Mouse (Mus musculus) myocyte (in vitro differentiated cells): ENCODE results near the gene Fcho2.

Source experiments
- CEBPB ChIP-seq: IDR thresholded peaks from 2 replicates; pipeline ENCODE4 v1.6.1; 2011; ENCODE audit warnings: mild to moderate bottlenecking, moderate library complexity; ENCODE audit not compliant: poor library complexity, insufficient read depth, severe bottlenecking
- POLR2A ChIP-seq: IDR thresholded peaks from one replicate; pipeline ENCODE4 v1.6.1; 2011; ENCODE audit warnings: low read depth, mild to moderate bottlenecking, control low read depth, moderate library complexity; ENCODE audit not compliant: insufficient read length
- USF1 ChIP-seq: IDR thresholded peaks from one replicate; pipeline ENCODE4 v1.6.1; 2011; ENCODE audit warnings: low read depth, mild to moderate bottlenecking, control low read depth, moderate library complexity

DNA sequence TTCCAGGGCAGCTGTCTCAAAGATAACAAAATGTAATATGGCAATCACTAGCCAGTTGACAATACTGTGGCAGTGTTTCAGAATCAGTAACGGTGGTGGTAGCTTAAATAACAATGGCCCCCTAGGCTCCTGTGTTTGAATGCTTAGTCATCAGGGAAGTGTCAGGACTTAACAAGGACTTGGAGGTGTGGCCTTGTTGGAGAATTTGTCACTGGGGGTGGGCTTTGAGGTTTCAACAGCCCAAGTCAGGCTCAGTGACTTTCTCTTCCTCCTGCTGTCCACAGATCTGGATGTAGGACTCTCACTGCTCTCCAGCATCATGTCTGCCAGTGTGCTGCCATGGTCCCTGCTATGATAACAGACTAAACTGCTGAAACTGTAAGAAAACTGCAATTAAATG lies 93.0 kb downstream of the Fcho2 start:
- TF ChIP-seq CEBPB (no peak), USF1 (no peak), POLR2A (no peak)
